Mouse (Mus musculus) liver, adult 2 months (tissue): Measurements from ENCODE around the gene Vti1a. TPM values are rescaled to one million over a fixed set of nuclear protein-coding genes. Genes with fewer than 3 reads are reported as not detected.

ENCODE experiments used
- DNase-seq: peaks from one replicate; pipeline ENCODE4 v3.0.0-alpha.2; 2011; ENCODE audit warnings: low read depth, low spot score; ENCODE audit errors: extremely low read depth
- H3K27ac ChIP-seq: fragments of 200-500 bp; replicated peaks from 2 replicates; pipeline ENCODE4 v1.5.1; 2012; ENCODE audit warnings: low read depth, mild to moderate bottlenecking, control low read depth, inconsistent platforms, low read length; ENCODE audit not compliant: insufficient read depth
- H3K27me3 ChIP-seq: fragments of 200-500 bp; 2 replicates; pipeline ENCODE4 v1.6.1; 2012; ENCODE audit warnings: mild to moderate bottlenecking, moderate library complexity, low read length, inconsistent platforms; ENCODE audit not compliant: control insufficient read depth, insufficient read depth
- H3K36me3 ChIP-seq: fragments of 200-500 bp; 2 replicates; pipeline ENCODE4 v1.6.1; 2012; ENCODE audit warnings: low read length, inconsistent platforms; ENCODE audit not compliant: control insufficient read depth, insufficient read depth
- H3K4me1 ChIP-seq: fragments of 200-500 bp; 2 replicates; pipeline ENCODE4 v1.6.1; 2011; ENCODE audit warnings: low read length; ENCODE audit not compliant: control insufficient read depth, insufficient read depth
- H3K4me3 ChIP-seq: fragments of 200-500 bp; 2 replicates; pipeline ENCODE4 v1.5.1; 2011; ENCODE audit warnings: low read depth, mild to moderate bottlenecking, control low read depth, low read length, moderate library complexity; ENCODE audit not compliant: insufficient read depth
- H3K79me2 ChIP-seq: fragments of 200-500 bp; 2 replicates; pipeline ENCODE4 v1.6.1; 2012; ENCODE audit warnings: inconsistent platforms, mild to moderate bottlenecking, low read length, moderate library complexity; ENCODE audit not compliant: control insufficient read depth, insufficient read depth
- H3K9ac ChIP-seq: fragments of 200-500 bp; 2 replicates; pipeline ENCODE4 v1.6.1; 2012; ENCODE audit warnings: low read depth, mild to moderate bottlenecking, control low read depth, inconsistent platforms, low read length
- CTCF ChIP-seq: fragments of 200-500 bp; IDR thresholded peaks from 2 replicates; pipeline ENCODE4 v1.5.1; 2011; ENCODE audit warnings: low read depth, low read length, control low read depth
- POLR2A ChIP-seq: fragments of 200-500 bp; IDR thresholded peaks from 2 replicates; pipeline ENCODE4 v1.6.1; 2011; ENCODE audit warnings: low read length, control low read depth; ENCODE audit not compliant: insufficient read depth; ENCODE audit errors: extremely low read depth
- WGBS: fragments of 180-500 bp; shearing (Covaris S2); methylation state at CpG from one replicate; pipeline ENCODE4 v1.1.7; 2018; 5-methylcytosine and 5-hydroxymethylcytosine counted together
- polyA plus RNA-seq: library from polyadenylated mRNA; depleted of rRNA; stranded (reverse); fragments of >200 nt; gene quantifications from 2 replicates; pipeline ENCODE4 v1.2.3, GENCODE M21; 2012
- total RNA-seq: library from RNA; depleted of rRNA; stranded (reverse); fragments of >200 nt; gene quantifications from 2 replicates; pipeline ENCODE4 v1.2.3, GENCODE M21; 2014

The Vti1a gene
- total and polyA plus RNA-seq, 2 experiments: 6.1 to 14.8 TPM

- Histone ChIP-seq H3K4me3 (no peak overlapping the region), H3K9ac (no peak overlapping the region), H3K27ac (peak overlapping the region; percentile 53; the same call in 1 of the 2 replicates), H3K27me3 (no peaks in the 10 kb centered on the region), H3K36me3 (peaks cover 64% of the 10 kb centered on the region), H3K4me1 (peaks cover 11% of the 10 kb centered on the region), H3K79me2 (0 out of 2 replicates have a peak, but pooled peaks cover 3% of the 10 kb centered on the region)
- 49% methylated on average over 4 of the region's 4 CpGs for WGBS
- TF ChIP-seq CTCF (no peak), POLR2A (no peak)
- no peak for DNase-seq
Observed at GRCm38 (mm10) chr19:55276100-55276499, 40.0 kb upstream of the Vti1a start.

- no peaks in the 10 kb centered on the region for H3K27me3 ChIP-seq
- 0 out of 2 replicates have a peak overlapping the region, but pooled peaks have one; percentile 43 for H3K9ac ChIP-seq
- H3K79me2 ChIP-seq: 0 out of 2 replicates have a peak, but pooled peaks cover 3% of the 10 kb centered on the region
- H3K27ac ChIP-seq: peak overlapping the region; percentile 67
- WGBS: 41% methylated on average over 3 of the region's 3 CpGs
- DNase-seq: peak; percentile 69
- H3K4me3 ChIP-seq: no peak overlapping the region
- peaks cover 11% of the 10 kb centered on the region for H3K4me1 ChIP-seq
- peaks cover 65% of the 10 kb centered on the region for H3K36me3 ChIP-seq
- no peak for TF ChIP-seq CTCF
- TF ChIP-seq POLR2A: no peak
Observed at GRCm38 (mm10) chr19:55276770-55277169, 39.3 kb upstream of the Vti1a start.

GRCm38 (mm10) chr19:55284093-55284492 is 32.0 kb upstream of the Vti1a start:
- whole genome bisulfite sequencing: 86% methylated on average over 4 of the region's 4 CpGs
- no peak for DNase-seq
- TF ChIP-seq POLR2A (no peak), CTCF (no peak)
- H3K9ac ChIP-seq: no peak overlapping the region
- H3K27me3 ChIP-seq: no peaks in the 10 kb centered on the region
- no peak overlapping the region for H3K4me3 ChIP-seq
- no peak overlapping the region for H3K27ac ChIP-seq
- H3K79me2 ChIP-seq: no peaks in the 10 kb centered on the region
- H3K36me3 ChIP-seq: peaks cover 90% of the 10 kb centered on the region
- no peaks in the 10 kb centered on the region for H3K4me1 ChIP-seq

- no peak overlapping the region for H3K4me3 ChIP-seq
Observed at GRCm38 (mm10) chr19:55286034-55286433, 30.1 kb upstream of the Vti1a start.

GRCm38 (mm10) chr19:55288974-55289373 is 27.1 kb upstream of the Vti1a start:
- no peak overlapping the region for H3K4me3 ChIP-seq
- DNase-seq: no peak
- no peaks in the 10 kb centered on the region for H3K27me3 ChIP-seq
- no peak overlapping the region for H3K9ac ChIP-seq
- TF ChIP-seq CTCF (no peak), POLR2A (no peak)
- H3K4me1 ChIP-seq: no peaks in the 10 kb centered on the region; the same call in 1 of the 2 replicates
- H3K27ac ChIP-seq: no peak overlapping the region
- H3K79me2 ChIP-seq: no peaks in the 10 kb centered on the region
- H3K36me3 ChIP-seq: peaks cover 90% of the 10 kb centered on the region

More at GRCm38 (mm10) chr19:55286034-55286433, 30.1 kb upstream of the Vti1a start:
- 92% methylated on average over 4 of the region's 4 CpGs for WGBS
- no peak for DNase-seq
- Histone ChIP-seq H3K27ac (no peak overlapping the region), H3K9ac (no peak overlapping the region), H3K79me2 (no peaks in the 10 kb centered on the region), H3K36me3 (peaks cover 89% of the 10 kb centered on the region), H3K4me1 (no peaks in the 10 kb centered on the region), H3K27me3 (no peaks in the 10 kb centered on the region)
- TF ChIP-seq POLR2A (no peak), CTCF (no peak)

GRCm38 (mm10) chr19:55290621-55291270 is 25.3 kb upstream of the Vti1a start:
- Histone ChIP-seq H3K36me3 (peaks cover 88% of the 10 kb centered on the region), H3K4me3 (no peak overlapping the region), H3K4me1 (no peaks in the 10 kb centered on the region; the same call in 1 of the 2 replicates), H3K27me3 (no peaks in the 10 kb centered on the region), H3K27ac (no peak overlapping the region), H3K79me2 (no peaks in the 10 kb centered on the region), H3K9ac (no peak overlapping the region)
- TF ChIP-seq CTCF: no peak
- no peak for TF ChIP-seq POLR2A
- DNase-seq: no peak
- WGBS: 79% methylated on average over 2 of the region's 2 CpGs
